In genomic region chr2:4628920-4629319, GRCm38 (mm10) we compare ENCODE assay signal across 23 mouse cellular contexts. TPM values are rescaled to one million over a fixed set of nuclear protein-coding genes. Genes with fewer than 3 reads are reported as not detected.
DNase-seq lines count a peak whose midpoint lies in the region; ATAC-seq and TF ChIP-seq lines count a peak whose summit lies in the region.
"Had no signal": no experiment of that assay in that cellular context is flagged by ENCODE, and none has a peak within 500 bp of the region (broad histone marks: within the 10 kb centered on the region; RNA-seq: fewer than 3 reads in every experiment).

No protein-coding gene starts in this region.

- ATAC-seq in heart, embryonic 11.5 days (replicated peaks; ENCODE audit: insufficient number of reproducible peaks, low FRiP score, low TSS enrichment): no peak
- ATAC-seq in liver, embryonic 12.5 days: peak; percentile 37; the same call in 1 of the 2 replicates
- ATAC-seq in liver, embryonic 11.5 days (replicated peaks; ENCODE audit: low FRiP score): no peak
- no peak for ATAC-seq in liver, postnatal 0 days
- ATAC-seq: activated CD4-positive, CD25-positive, alpha-beta regulatory T cell, adult 4 months; CD4-positive, CD25-positive, alpha-beta regulatory T cell, adult 4 months; Patski had no signal

- no peak overlapping the region for H3K9ac ChIP-seq in heart, embryonic 11.5 days (ENCODE audit: low read depth, low read length)
- H3K9ac ChIP-seq in liver, embryonic 12.5 days: no peak overlapping the region
- H3K9ac ChIP-seq in liver, embryonic 11.5 days (ENCODE audit: low read depth, low read length): no peak overlapping the region
- H3K9ac ChIP-seq in liver, postnatal 0 days (replicated peaks): no peak overlapping the region

- no peaks in the 10 kb centered on the region for H3K27me3 ChIP-seq in heart, embryonic 11.5 days (ENCODE audit: control insufficient read depth, insufficient read depth, low read length)
- no peaks in the 10 kb centered on the region for H3K27me3 ChIP-seq in liver, embryonic 12.5 days (replicated peaks)
- H3K27me3 ChIP-seq in liver, embryonic 11.5 days (replicated peaks; ENCODE audit: control insufficient read depth, insufficient read depth, low read length): no peaks in the 10 kb centered on the region
- H3K27me3 ChIP-seq in liver, postnatal 0 days (ENCODE audit: insufficient read depth, low read length): no peaks in the 10 kb centered on the region
- no peaks in the 10 kb centered on the region for H3K27me3 ChIP-seq in E14TG2a.4 (ENCODE audit: insufficient read depth, low read length)
- H3K27me3 ChIP-seq in midbrain, embryonic 10.5 days (ENCODE audit: low read depth, poor library complexity, severe bottlenecking): no peaks in the 10 kb centered on the region
- H3K27me3 ChIP-seq: CH12.LX, Patski had no signal

- peak; percentile 77 for DNase-seq in heart, adult 11 months
- no peak for DNase-seq in liver, embryonic 11.5 days (ENCODE audit: low spot score)
- peak; percentile 5 for DNase-seq in liver, postnatal 0 days
- no peak for DNase-seq in liver
- no peak for DNase-seq in midbrain, embryonic 10.5 days (ENCODE audit: low spot score)
- DNase-seq: adrenal gland, adult 2 months; adrenal gland, adult 8-10 months; adrenal gland, postnatal 10 days; adrenal gland, postnatal 14 days; adrenal gland, postnatal 25 days; adrenal gland, postnatal 36 days; B cell, adult 2 months; cerebellum, adult 11 months; cerebellum, adult 11-12 months; cerebellum, adult 18-20 months had no signal

- H3K4me1 ChIP-seq in heart, embryonic 11.5 days (ENCODE audit: control insufficient read depth, insufficient read depth, low read length): no peaks in the 10 kb centered on the region
- no peaks in the 10 kb centered on the region for H3K4me1 ChIP-seq in liver, embryonic 12.5 days
- H3K4me1 ChIP-seq in liver, embryonic 11.5 days (replicated peaks; ENCODE audit: control insufficient read depth, insufficient read depth, low read length): no peaks in the 10 kb centered on the region
- H3K4me1 ChIP-seq in liver, postnatal 0 days (ENCODE audit: insufficient read depth): no peaks in the 10 kb centered on the region
- peaks cover 38% of the 10 kb centered on the region for H3K4me1 ChIP-seq in E14TG2a.4 (replicated peaks; ENCODE audit: low read depth, low read length)
- H3K4me1 ChIP-seq in midbrain, embryonic 10.5 days: no peaks in the 10 kb centered on the region

- no peak for TF ChIP-seq CTCF in liver, postnatal 0 days (IDR thresholded peaks at IDR 0.05; ENCODE audit: low read depth)
- no peak for TF ChIP-seq CTCF in E14TG2a.4 (conservative IDR thresholded peaks at IDR 0.05; ENCODE audit: low read length)

- no peak overlapping the region for H3K27ac ChIP-seq in heart, embryonic 11.5 days (ENCODE audit: low read depth, low read length)
- no peak overlapping the region for H3K27ac ChIP-seq in liver, embryonic 12.5 days
- H3K27ac ChIP-seq in liver, embryonic 11.5 days (ENCODE audit: low read depth, low read length): no peak overlapping the region
- no peak overlapping the region for H3K27ac ChIP-seq in liver, postnatal 0 days (ENCODE audit: low read depth)
- no peak overlapping the region for H3K27ac ChIP-seq in midbrain, embryonic 10.5 days (replicated peaks)

- no peak for TF ChIP-seq EP300 in liver, postnatal 0 days (IDR thresholded peaks at IDR 0.05; ENCODE audit: low read depth)

- H3K4me3 ChIP-seq in heart, embryonic 11.5 days (ENCODE audit: low read depth, low read length): no peak overlapping the region
- no peak overlapping the region for H3K4me3 ChIP-seq in liver, embryonic 12.5 days
- H3K4me3 ChIP-seq in liver, embryonic 11.5 days (ENCODE audit: low read depth, low read length): no peak overlapping the region
- no peak overlapping the region for H3K4me3 ChIP-seq in liver, postnatal 0 days (ENCODE audit: low read depth, low read length)
- 0 out of 2 replicates have a peak overlapping the region, but pooled peaks have one; percentile 27 for H3K4me3 ChIP-seq in E14TG2a.4 (replicated peaks; ENCODE audit: low read length)
- H3K4me3 ChIP-seq in midbrain, embryonic 10.5 days: no peak overlapping the region

- H3K36me3 ChIP-seq in heart, embryonic 11.5 days (ENCODE audit: control insufficient read depth, insufficient read depth, low read length): peaks cover 7% of the 10 kb centered on the region
- peaks cover 79% of the 10 kb centered on the region for H3K36me3 ChIP-seq in liver, embryonic 12.5 days
- peaks cover 13% of the 10 kb centered on the region; the same call in 1 of the 2 replicates for H3K36me3 ChIP-seq in liver, embryonic 11.5 days (ENCODE audit: control insufficient read depth, insufficient read depth, low read length)
- peaks cover 48% of the 10 kb centered on the region for H3K36me3 ChIP-seq in liver, postnatal 0 days (replicated peaks; ENCODE audit: insufficient read depth, low read length)
- peaks cover 39% of the 10 kb centered on the region for H3K36me3 ChIP-seq in E14TG2a.4 (ENCODE audit: insufficient read depth, low read length)
- peaks cover 82% of the 10 kb centered on the region for H3K36me3 ChIP-seq in midbrain, embryonic 10.5 days

- no peak overlapping the region for H3K4me2 ChIP-seq in heart, embryonic 11.5 days
- no peak overlapping the region for H3K4me2 ChIP-seq in liver, embryonic 12.5 days
- H3K4me2 ChIP-seq in liver, embryonic 11.5 days: no peak overlapping the region
- no peak overlapping the region for H3K4me2 ChIP-seq in liver, postnatal 0 days (ENCODE audit: low read depth, low read length)

- 97% methylated on average over 2 of the region's 2 CpGs for WGBS in heart, embryonic 11.5 days (ENCODE audit: insufficient replicate concordance)
- WGBS in liver, embryonic 12.5 days (ENCODE audit: insufficient replicate concordance): 69% methylated on average over 2 of the region's 2 CpGs
- WGBS in liver, embryonic 11.5 days: 88% methylated on average over 2 of the region's 2 CpGs
- 78% methylated on average over 2 of the region's 2 CpGs for WGBS in liver, postnatal 0 days (ENCODE audit: insufficient replicate concordance)
- WGBS in midbrain, embryonic 10.5 days: 97% methylated on average over 2 of the region's 2 CpGs

- no peaks in the 10 kb centered on the region for H3K9me3 ChIP-seq in heart, embryonic 11.5 days (replicated peaks; ENCODE audit: control insufficient read depth, low read length)
- no peaks in the 10 kb centered on the region for H3K9me3 ChIP-seq in liver, embryonic 12.5 days (replicated peaks)
- H3K9me3 ChIP-seq in liver, embryonic 11.5 days (ENCODE audit: control insufficient read depth, low read length): no peaks in the 10 kb centered on the region
- no peaks in the 10 kb centered on the region for H3K9me3 ChIP-seq in liver, postnatal 0 days (ENCODE audit: low read length)
- H3K9me3 ChIP-seq in E14TG2a.4 (ENCODE audit: low read length): no peaks in the 10 kb centered on the region
- H3K9me3 ChIP-seq in midbrain, embryonic 10.5 days (replicated peaks): no peaks in the 10 kb centered on the region
- H3K9me3 ChIP-seq: G1E had no signal

RNA-seq across cellular contexts. Expression of gene Prpf18, which starts 23.0 kb away (rescaled TPM):
- 29.6 and 34.4 TPM in 2 replicates for polyA plus RNA-seq in heart, embryonic 11.5 days (2014; fragmentation: Nextera tagmentation; extraction: Ambion mirVana)
- polyA plus RNA-seq in liver, embryonic 12.5 days (2016; fragmentation: Nextera tagmentation; extraction: Ambion mirVana): 33.7 and 34.9 TPM in 2 replicates
- 37.1 and 39.9 TPM in 2 replicates for polyA plus RNA-seq in liver, embryonic 11.5 days (2014; fragmentation: Nextera tagmentation; extraction: Ambion mirVana)
- 16.2 and 17.1 TPM in 2 replicates for polyA plus RNA-seq in liver, postnatal 0 days (2015; fragmentation: Nextera tagmentation; extraction: Ambion mirVana)
- polyA plus RNA-seq in midbrain, embryonic 10.5 days (2016; fragmentation: Nextera tagmentation; extraction: Ambion mirVana): 40.3 and 42.1 TPM in 2 replicates

Comparison
In these comparisons a context has a peak if more than half of its experiments do, and no peak if none do; other contexts are left out.
1. DNase-seq: peak in heart, adult 11 months (single experiment) and liver, postnatal 0 days (single experiment); none in liver, embryonic 11.5 days (single experiment), liver (single experiment) and midbrain, embryonic 10.5 days (single experiment).